15 mouse cellular contexts compared by ENCODE assay signal in the genomic region with DNA sequence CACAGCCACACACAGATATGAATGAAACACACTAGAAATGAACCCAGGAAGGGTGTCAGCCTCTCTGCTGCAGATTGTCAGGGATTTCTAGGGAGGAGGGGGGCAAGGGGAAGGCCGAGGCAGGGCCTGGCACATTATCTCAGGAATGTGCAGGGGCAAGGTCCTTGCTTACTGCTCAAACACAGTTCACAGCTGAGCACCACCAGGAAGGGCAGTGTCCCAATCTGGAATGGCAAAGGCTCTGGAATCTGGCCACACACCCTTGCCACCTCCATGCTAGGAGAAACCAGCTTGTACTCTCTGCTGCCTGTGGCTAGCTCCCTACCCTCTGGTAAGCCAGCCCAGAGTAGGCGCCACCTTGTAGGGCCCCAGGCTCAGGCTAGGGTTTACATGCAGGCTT. TPM values are rescaled to one million over a fixed set of nuclear protein-coding genes. Genes with fewer than 3 reads are reported as not detected.
DNase-seq lines count a peak whose midpoint lies in the region; ATAC-seq and TF ChIP-seq lines count a peak whose summit lies in the region.
"Had no signal": no experiment of that assay in that cellular context is flagged by ENCODE, and none has a peak within 500 bp of the region (broad histone marks: within the 10 kb centered on the region; RNA-seq: fewer than 3 reads in every experiment).

No protein-coding gene starts in this region.

- no peak overlapping the region for H3K4me2 ChIP-seq in kidney, embryonic 14.5 days (replicated peaks; ENCODE audit: low read depth, low read length)
- H3K4me2 ChIP-seq in liver, postnatal 0 days (ENCODE audit: low read depth, low read length), result no peak overlapping the region
- no peak overlapping the region for H3K4me2 ChIP-seq in stomach, embryonic 14.5 days (replicated peaks; ENCODE audit: low read depth, low read length)
- H3K4me2 ChIP-seq: embryonic facial prominence, embryonic 15.5 days; forebrain, embryonic 15.5 days; hindbrain, embryonic 14.5 days had no signal

- no peak overlapping the region for H3K4me3 ChIP-seq in kidney, embryonic 14.5 days (ENCODE audit: low read length)
- H3K4me3 ChIP-seq in kidney, adult 2 months (ENCODE audit: insufficient read depth, low read depth, low read length), result no peak overlapping the region
- no peak overlapping the region for H3K4me3 ChIP-seq in liver, postnatal 0 days (ENCODE audit: low read depth, low read length)
- H3K4me3 ChIP-seq in stomach, embryonic 14.5 days (ENCODE audit: low read depth, low read length), result no peak overlapping the region
- H3K4me3 ChIP-seq: embryonic facial prominence, embryonic 15.5 days; forebrain, embryonic 15.5 days had no signal

- H3K4me1 ChIP-seq in kidney, embryonic 14.5 days (ENCODE audit: control insufficient read depth, insufficient read depth, low read length), result no peaks in the 10 kb centered on the region
- peaks cover 29% of the 10 kb centered on the region for H3K4me1 ChIP-seq in kidney, adult 2 months (ENCODE audit: control insufficient read depth, insufficient read depth, low read length)
- peaks cover 12% of the 10 kb centered on the region for H3K4me1 ChIP-seq in liver, postnatal 0 days (ENCODE audit: insufficient read depth)
- 0 out of 2 replicates have a peak, but pooled peaks cover 3% of the 10 kb centered on the region for H3K4me1 ChIP-seq in stomach, embryonic 14.5 days (ENCODE audit: control insufficient read depth, insufficient read depth, low read length)
- H3K4me1 ChIP-seq: embryonic facial prominence, embryonic 15.5 days; forebrain, embryonic 15.5 days had no signal

- 58% methylated on average over 2 of the region's 2 CpGs for WGBS in kidney, embryonic 14.5 days
- 22% methylated on average over 2 of the region's 2 CpGs for WGBS in kidney, adult 2 months
- WGBS in liver, postnatal 0 days (ENCODE audit: insufficient replicate concordance), result 49% methylated on average over 2 of the region's 2 CpGs
- WGBS in stomach, embryonic 14.5 days, result 62% methylated on average over 2 of the region's 2 CpGs

- H3K9ac ChIP-seq in kidney, embryonic 14.5 days (ENCODE audit: low read depth, low read length), result no peak overlapping the region
- no peak overlapping the region for H3K9ac ChIP-seq in liver, postnatal 0 days (replicated peaks)
- H3K9ac ChIP-seq in stomach, embryonic 14.5 days (replicated peaks; ENCODE audit: low read depth, low read length), result no peak overlapping the region
- H3K9ac ChIP-seq: embryonic facial prominence, embryonic 15.5 days; forebrain, embryonic 15.5 days; hindbrain, embryonic 14.5 days had no signal

- TF ChIP-seq EP300 in liver, postnatal 0 days (IDR thresholded peaks at IDR 0.05; ENCODE audit: low read depth), result no peak

- no peaks in the 10 kb centered on the region for H3K9me3 ChIP-seq in kidney, embryonic 14.5 days (ENCODE audit: control insufficient read depth, low read length)
- H3K9me3 ChIP-seq in liver, postnatal 0 days (ENCODE audit: low read length), result no peaks in the 10 kb centered on the region
- H3K9me3 ChIP-seq in stomach, embryonic 14.5 days (ENCODE audit: control insufficient read depth, low read depth, low read length), result no peaks in the 10 kb centered on the region
- H3K9me3 ChIP-seq: embryonic facial prominence, embryonic 15.5 days; forebrain, embryonic 15.5 days had no signal

- no peak for TF ChIP-seq CTCF in kidney, adult 2 months (conservative IDR thresholded peaks at IDR 0.05; ENCODE audit: insufficient read depth, insufficient read length, low read depth, low read length)
- TF ChIP-seq CTCF in liver, postnatal 0 days (IDR thresholded peaks at IDR 0.05; ENCODE audit: low read depth), result no peak

- ATAC-seq in kidney, embryonic 14.5 days (ENCODE audit: low FRiP score, low TSS enrichment), result no peak
- peak; percentile 67 for ATAC-seq in liver, postnatal 0 days
- peak; percentile 73 for ATAC-seq in stomach, embryonic 14.5 days (ENCODE audit: insufficient number of reproducible peaks, insufficient read depth, low FRiP score, low read depth)
- ATAC-seq: forebrain, embryonic 15.5 days had no signal

- no peak overlapping the region for H3K27ac ChIP-seq in kidney, embryonic 14.5 days (ENCODE audit: low read depth, low read length)
- peak overlapping the region; percentile 21 for H3K27ac ChIP-seq in kidney, adult 2 months (ENCODE audit: insufficient read depth, low read depth, low read length)
- H3K27ac ChIP-seq in liver, postnatal 0 days (ENCODE audit: low read depth), result no peak overlapping the region
- H3K27ac ChIP-seq in stomach, embryonic 14.5 days (ENCODE audit: low read length), result peak overlapping the region; percentile 30; the same call in 1 of the 2 replicates
- H3K27ac ChIP-seq: embryonic facial prominence, embryonic 15.5 days; forebrain, embryonic 15.5 days; hindbrain, embryonic 14.5 days had no signal

- H3K27me3 ChIP-seq in kidney, embryonic 14.5 days (ENCODE audit: control insufficient read depth, insufficient read depth, low read length), result no peaks in the 10 kb centered on the region
- H3K27me3 ChIP-seq in kidney, adult 2 months (replicated peaks; ENCODE audit: control insufficient read depth, insufficient read depth, low read length), result no peaks in the 10 kb centered on the region
- H3K27me3 ChIP-seq in liver, postnatal 0 days (ENCODE audit: insufficient read depth, low read length), result no peaks in the 10 kb centered on the region
- H3K27me3 ChIP-seq in stomach, embryonic 14.5 days (ENCODE audit: control insufficient read depth, insufficient read depth, low read length), result no peaks in the 10 kb centered on the region
- H3K27me3 ChIP-seq: embryonic facial prominence, embryonic 15.5 days; forebrain, embryonic 15.5 days had no signal

- no peak for TF ChIP-seq POLR2A in kidney, adult 2 months (IDR thresholded peaks at IDR 0.05; ENCODE audit: low read depth, low read length)

- peak; percentile 63 for DNase-seq in kidney, adult 18-20 months
- peak; percentile 86 for DNase-seq in kidney, adult 2 months
- peak; percentile 22 for DNase-seq in liver, postnatal 0 days
- no peak for DNase-seq in retina, embryonic 14.5 days (ENCODE audit: low spot score)
- DNase-seq in adipocyte (ENCODE audit: low spot score), result no peak
- DNase-seq in gastrocnemius, adult 18-20 months (ENCODE audit: low spot score), result no peak
- DNase-seq: adrenal gland, postnatal 25 days; B cell, adult 2 months; spleen, adult 18-20 months had no signal

- no peaks in the 10 kb centered on the region for H3K36me3 ChIP-seq in kidney, embryonic 14.5 days (ENCODE audit: control insufficient read depth, insufficient read depth, low read length)
- no peaks in the 10 kb centered on the region for H3K36me3 ChIP-seq in kidney, adult 2 months (ENCODE audit: control insufficient read depth, insufficient read depth, low read length)
- no peaks in the 10 kb centered on the region for H3K36me3 ChIP-seq in liver, postnatal 0 days (replicated peaks; ENCODE audit: insufficient read depth, low read length)
- H3K36me3 ChIP-seq in stomach, embryonic 14.5 days (ENCODE audit: control insufficient read depth, insufficient read depth, low read length), result no peaks in the 10 kb centered on the region
- H3K36me3 ChIP-seq: embryonic facial prominence, embryonic 15.5 days; forebrain, embryonic 15.5 days had no signal

RNA-seq across cellular contexts. Expression of a gene that starts 16.8 kb away (rescaled TPM):
- polyA plus RNA-seq in kidney, embryonic 14.5 days (2014; fragmentation: Nextera tagmentation; extraction: Ambion mirVana), result 5.0 and 9.5 TPM in 2 replicates
- polyA plus RNA-seq in kidney, adult 2 months (2012; rRNA removed), result 91.9 and 110 TPM in 2 replicates
- 4.7 and 6.3 TPM in 2 replicates for polyA plus RNA-seq in liver, postnatal 0 days (2015; fragmentation: Nextera tagmentation; extraction: Ambion mirVana)
- polyA plus RNA-seq in stomach, embryonic 14.5 days (2014; fragmentation: Nextera tagmentation; extraction: Ambion mirVana), result 6.8 and 7.0 TPM in 2 replicates
- total RNA-seq in gastrocnemius, adult 18-20 months (2021), result under 1 TPM; 0.07 to 0.25 TPM
- total RNA-seq: megakaryocyte-erythroid progenitor cell, adult 5-6 weeks had no signal

Comparison
In these comparisons a context has a peak if more than half of its experiments do, and no peak if none do; other contexts are left out.
1. H3K27ac ChIP-seq: peak in kidney, adult 2 months (single experiment) and stomach, embryonic 14.5 days (single experiment); none in kidney, embryonic 14.5 days (single experiment) and liver, postnatal 0 days (single experiment).
2. DNase-seq: peak in kidney, adult 18-20 months (single experiment), kidney, adult 2 months (single experiment) and liver, postnatal 0 days (single experiment); none in retina, embryonic 14.5 days (single experiment), adipocyte (single experiment) and gastrocnemius, adult 18-20 months (single experiment).